Mouse (Mus musculus): Measurements from ENCODE around the gene Fam98b.
A peak's percentile ranks its signal among the peaks of the same experiment; 100 is the strongest.

The Fam98b gene

DNA sequence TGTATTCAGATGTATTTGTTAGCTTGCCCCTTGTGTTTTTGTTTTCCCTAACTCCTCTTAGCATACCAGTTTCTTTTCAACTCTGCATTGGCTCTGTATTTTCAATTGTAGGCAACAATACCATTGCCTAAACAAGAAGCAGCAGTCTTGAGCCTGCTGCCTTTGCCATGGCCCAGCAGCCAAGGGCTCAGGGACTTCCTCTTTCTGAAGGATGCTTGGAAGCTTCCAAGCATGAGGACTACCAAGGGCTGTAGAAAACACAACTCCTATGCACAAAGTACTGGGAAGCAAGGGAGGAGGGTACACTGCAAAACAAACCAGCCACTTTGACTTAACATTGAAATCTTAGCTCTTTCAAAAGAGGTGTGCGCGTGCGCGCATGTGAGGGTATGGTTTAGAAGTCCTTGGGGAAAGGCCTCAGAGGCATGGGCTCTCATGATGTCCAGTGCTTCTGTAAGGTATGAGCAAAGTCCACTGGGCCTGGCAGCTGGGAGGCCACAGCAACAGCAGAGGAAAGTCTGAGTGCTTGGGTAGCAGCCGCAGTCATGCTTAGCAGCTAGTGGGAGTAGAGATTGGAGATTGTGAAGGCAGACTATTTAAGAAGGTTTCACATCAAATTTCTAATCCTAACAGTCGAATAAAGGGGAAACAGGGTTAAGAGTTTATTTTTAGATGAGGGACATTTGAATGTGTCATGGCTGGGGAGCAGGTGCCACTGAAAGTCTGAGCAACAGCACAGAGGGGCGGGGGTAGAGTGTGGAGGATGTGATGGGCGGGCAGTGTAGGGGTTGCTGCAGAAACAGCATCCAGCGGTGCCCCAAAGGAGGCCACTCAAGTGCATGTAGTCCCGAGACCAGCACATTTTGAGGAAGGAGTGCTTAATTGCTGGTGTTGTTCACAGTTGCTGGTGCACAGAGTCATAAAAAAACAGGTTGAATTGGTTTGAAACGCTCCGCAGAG lies 54.1 kb downstream of the Fam98b start:
- peak; percentile 42 for DNase-seq

DNA sequence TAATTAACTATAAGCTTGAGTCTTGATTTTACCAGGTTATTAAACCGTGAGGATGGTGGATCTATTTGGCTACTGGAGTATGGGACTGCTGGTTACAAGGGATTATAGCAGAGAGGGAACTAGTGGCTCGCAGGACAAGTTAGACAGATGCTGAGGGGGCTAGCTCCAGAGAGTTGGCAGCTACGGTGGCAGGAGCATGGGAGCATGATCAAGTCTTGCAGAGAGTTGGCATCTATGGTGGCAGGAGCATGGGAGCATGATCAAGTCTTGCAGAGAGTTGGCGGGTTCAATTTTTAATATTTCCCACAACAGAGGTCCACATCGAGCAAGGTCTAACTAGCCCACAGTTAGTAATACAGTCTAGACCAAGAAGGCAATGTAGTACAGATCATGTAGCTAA lies 55.4 kb downstream of the Fam98b start:
- DNase-seq, result peak; percentile 58

DNA sequence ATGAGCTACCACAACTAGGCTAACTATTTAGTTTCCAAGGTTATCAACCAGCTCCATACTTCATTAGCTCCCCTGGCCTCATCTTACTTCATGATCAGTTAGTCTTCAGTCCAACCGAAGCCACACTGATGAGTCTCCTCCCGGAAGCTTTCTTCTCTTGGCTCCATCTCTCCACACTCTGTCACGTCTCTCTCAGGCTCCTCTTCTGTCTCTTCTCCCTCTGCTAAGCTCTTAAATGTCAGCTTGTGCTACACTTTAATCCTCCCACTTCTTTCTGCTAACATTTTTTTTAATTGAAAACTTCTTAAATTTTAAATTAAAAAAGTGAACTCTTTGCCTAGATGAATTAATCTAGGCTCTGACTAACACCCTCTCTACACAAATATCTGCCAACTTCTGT lies 58.4 kb downstream of the Fam98b start:
- DNase-seq, result no peak

DNA sequence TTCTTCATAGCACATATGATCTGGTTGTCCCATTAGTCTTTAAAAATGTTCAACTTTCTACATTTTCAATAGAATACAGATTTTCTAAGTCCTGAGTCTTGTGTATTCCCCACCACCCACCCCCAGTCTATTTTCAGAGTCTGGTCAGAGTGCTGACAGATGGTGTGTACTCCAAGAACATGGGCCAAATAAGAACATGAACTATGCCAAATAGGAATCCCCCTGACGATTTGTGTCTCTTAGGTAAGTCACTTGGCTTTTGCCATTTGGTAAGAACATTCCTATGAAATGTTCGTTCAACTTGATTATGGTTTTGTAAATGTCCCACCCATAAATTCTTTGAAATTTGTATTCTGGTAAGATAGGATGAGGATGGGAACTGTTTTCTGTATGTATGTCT lies 59.5 kb downstream of the Fam98b start:
- no peak for DNase-seq

DNA sequence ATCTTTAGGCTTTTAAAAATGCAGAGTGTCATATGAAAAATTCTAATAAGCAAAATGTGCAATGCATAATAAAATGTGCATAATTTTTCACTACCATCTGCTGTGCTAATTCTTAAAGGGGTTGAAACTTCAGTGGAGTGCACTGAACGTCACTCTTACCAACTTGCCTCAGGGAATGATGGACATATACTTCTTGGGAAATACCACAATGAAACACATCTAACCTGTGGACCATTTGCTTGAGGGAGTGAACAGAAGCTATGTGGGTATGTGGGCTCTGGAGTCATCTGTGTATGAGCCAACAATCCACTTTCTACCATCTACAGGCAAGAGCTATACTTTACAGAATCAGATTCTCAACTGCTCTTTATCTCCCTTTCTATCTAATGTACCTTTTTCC lies 61.8 kb downstream of the Fam98b start:
- peak; percentile 59 for DNase-seq

DNA sequence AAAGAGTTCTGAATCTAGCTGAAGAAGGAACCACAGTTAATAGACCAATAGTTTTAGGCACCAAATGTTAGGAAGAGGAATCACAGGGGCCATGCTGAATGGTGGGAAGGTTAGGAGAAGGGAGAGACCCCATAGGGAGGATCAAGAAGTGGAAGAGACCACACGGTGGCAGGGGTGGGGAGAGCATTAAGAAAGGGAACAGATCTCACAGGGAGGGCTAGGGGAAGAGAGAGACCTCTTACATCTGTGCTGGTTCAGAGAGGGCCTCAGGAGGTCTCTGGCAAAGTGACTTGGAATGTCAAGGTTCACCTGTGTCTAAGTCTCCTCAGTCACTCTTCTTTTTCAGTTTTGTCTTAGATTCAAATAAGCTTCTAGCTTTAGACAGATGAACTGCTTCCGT lies 62.5 kb downstream of the Fam98b start:
- no peak for DNase-seq

DNA sequence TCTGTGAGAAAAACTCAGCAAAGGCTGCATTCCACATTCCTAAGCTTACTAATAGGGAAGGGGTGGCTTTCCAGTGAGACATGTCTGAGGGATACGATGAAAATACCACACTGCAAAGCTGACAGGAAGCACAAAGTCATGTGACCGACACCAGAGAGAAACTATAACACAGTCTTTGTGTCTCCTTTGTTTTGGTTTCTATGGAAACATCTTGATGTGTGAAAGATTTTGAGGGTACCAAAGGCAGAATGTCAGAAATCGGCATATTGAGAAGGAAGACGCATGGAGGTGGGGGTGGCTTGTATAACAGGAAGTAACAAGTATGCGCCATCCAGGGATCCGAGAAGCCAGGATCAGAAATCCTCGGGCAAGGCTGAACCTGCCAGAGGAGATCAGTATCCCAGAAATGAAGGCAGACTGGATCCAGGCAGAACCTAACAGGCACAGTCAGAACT lies 62.9 kb downstream of the Fam98b start:
- DNase-seq, result peak; percentile 47

DNA sequence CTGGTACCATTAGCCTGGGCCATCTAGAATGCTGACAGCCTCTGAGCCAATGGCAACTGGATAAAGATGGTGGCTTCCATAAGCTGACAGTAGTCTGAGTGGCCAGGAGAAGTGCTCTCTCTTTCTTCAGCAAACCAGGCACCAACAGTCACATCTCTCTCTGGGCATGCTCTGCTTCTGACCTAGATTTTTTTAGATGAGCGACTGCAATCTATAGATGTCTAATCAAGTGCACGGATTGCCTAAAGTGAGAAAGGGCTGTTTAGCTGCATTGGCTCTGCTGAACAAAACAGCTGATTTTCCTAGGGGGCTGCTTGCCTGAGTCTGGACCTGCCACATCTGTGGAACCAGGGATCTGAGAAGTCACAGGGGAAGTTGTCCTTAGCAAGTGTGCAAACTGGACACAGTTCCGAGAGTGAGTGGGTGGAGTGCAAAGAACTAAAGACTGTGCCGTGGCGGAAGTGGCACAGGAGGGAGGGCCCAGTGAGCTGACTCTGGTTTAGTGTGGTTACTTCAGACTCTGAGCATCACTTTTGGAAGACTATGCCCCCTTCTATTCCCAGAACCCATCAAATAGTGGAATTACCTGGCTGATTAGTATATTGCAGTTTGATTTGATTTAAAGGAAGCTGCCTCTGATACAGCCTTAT lies 64.2 kb downstream of the Fam98b start:
- no peak for DNase-seq

DNA sequence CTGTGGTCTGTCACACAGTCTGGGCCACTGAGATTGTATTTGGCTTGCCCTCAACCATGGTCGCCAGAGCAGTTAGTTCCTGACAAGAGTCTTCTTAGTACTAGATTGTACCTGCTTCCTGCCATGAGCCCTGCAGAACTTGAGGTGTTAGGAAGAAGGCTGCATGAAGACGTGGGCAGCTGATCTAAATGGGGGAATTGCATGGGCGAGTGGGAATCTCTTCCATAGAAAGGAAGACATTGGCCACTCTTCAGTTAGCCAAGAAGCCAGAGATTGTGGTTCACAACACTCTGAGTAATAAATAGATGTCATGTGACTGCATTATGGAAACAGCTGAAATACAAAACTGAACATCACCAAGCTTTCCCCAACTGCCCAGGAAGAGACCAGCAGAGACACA lies 69.5 kb downstream of the Fam98b start:
- DNase-seq, result no peak
